Mouse (Mus musculus) hindbrain, embryonic 13.5 days (tissue): Measurements from ENCODE around the gene Agap1. TPM values are rescaled to one million over a fixed set of nuclear protein-coding genes. Genes with fewer than 3 reads are reported as not detected.
A peak's percentile ranks its signal among the peaks of the same experiment; 100 is the strongest.

Experiments used
- ATAC-seq: fragments of 200-750 bp; cut with Nextera tagmentation; 2 replicates; pipeline ENCODE4 v1.8.0; 2017; ENCODE audit warnings: moderate TSS enrichment; ENCODE audit not compliant: low FRiP score
- H3K27ac ChIP-seq: fragments of 300-500 bp; sonication (generic); 2 replicates; pipeline ENCODE4 v1.5.1; 2015; ENCODE audit warnings: inconsistent platforms, mild to moderate bottlenecking, moderate library complexity
- H3K27me3 ChIP-seq: fragments of 300-500 bp; sonication (generic); 2 replicates; pipeline ENCODE4 v1.6.1; 2015; ENCODE audit warnings: mild to moderate bottlenecking, inconsistent platforms
- H3K36me3 ChIP-seq: fragments of 300-500 bp; sonication (generic); 2 replicates; pipeline ENCODE4 v1.6.1; 2015; ENCODE audit warnings: mild to moderate bottlenecking, inconsistent platforms
- H3K4me1 ChIP-seq: fragments of 300-500 bp; sonication (generic); replicated peaks from 2 replicates; pipeline ENCODE4 v1.6.1; 2015; ENCODE audit warnings: inconsistent platforms
- H3K4me2 ChIP-seq: fragments of 300-500 bp; sonication (generic); 2 replicates; pipeline ENCODE4 v1.6.1; 2015; ENCODE audit warnings: inconsistent platforms, mild to moderate bottlenecking, moderate library complexity
- H3K4me3 ChIP-seq: fragments of 300-500 bp; sonication (generic); 2 replicates; pipeline ENCODE4 v1.5.1; 2015; ENCODE audit warnings: mild to moderate bottlenecking, inconsistent platforms
- H3K9ac ChIP-seq: fragments of 300-500 bp; sonication (generic); 2 replicates; pipeline ENCODE4 v1.6.1; 2015; ENCODE audit warnings: mild to moderate bottlenecking, inconsistent platforms
- H3K9me3 ChIP-seq: fragments of 300-500 bp; sonication (generic); 2 replicates; pipeline ENCODE4 v1.6.1; 2016; ENCODE audit warnings: inconsistent platforms
- WGBS: fragments of 180-500 bp; shearing (Covaris S2); methylation state at CpG from one replicate; pipeline ENCODE4 v1.1.7; 2015; 5-methylcytosine and 5-hydroxymethylcytosine counted together
- polyA plus RNA-seq: library from polyadenylated mRNA; unstranded; fragments of >200 nt; fragmentation: Nextera tagmentation; extraction: Ambion mirVana; gene quantifications from 2 replicates; pipeline ENCODE4 v1.2.1, GENCODE M21; 2015

The Agap1 gene
- polyA plus RNA-seq, 1 experiment from 2014 or later, result 51.3 TPM

- Histone ChIP-seq H3K9ac (no peak overlapping the region), H3K4me1 (peaks cover 81% of the 10 kb centered on the region), H3K9me3 (no peaks in the 10 kb centered on the region), H3K4me3 (no peak overlapping the region), H3K4me2 (no peak overlapping the region), H3K27ac (no peak overlapping the region), H3K36me3 (no peaks in the 10 kb centered on the region), H3K27me3 (no peaks in the 10 kb centered on the region)
- ATAC-seq, result no peak
- 74% methylated on average over 18 of the region's 18 CpGs for WGBS
Observed at GRCm38 (mm10) chr1:89538163-89538946, 83.7 kb downstream of the Agap1 start.

- Histone ChIP-seq H3K4me3 (no peak overlapping the region), H3K4me2 (no peak overlapping the region), H3K4me1 (peaks cover 81% of the 10 kb centered on the region), H3K27ac (no peak overlapping the region), H3K9me3 (no peaks in the 10 kb centered on the region), H3K27me3 (no peaks in the 10 kb centered on the region), H3K9ac (no peak overlapping the region), H3K36me3 (no peaks in the 10 kb centered on the region)
- no peak for ATAC-seq
- 84% methylated on average over 13 of the region's 13 CpGs for WGBS
Observed at GRCm38 (mm10) chr1:89539127-89539526, 84.5 kb downstream of the Agap1 start.

DNA sequence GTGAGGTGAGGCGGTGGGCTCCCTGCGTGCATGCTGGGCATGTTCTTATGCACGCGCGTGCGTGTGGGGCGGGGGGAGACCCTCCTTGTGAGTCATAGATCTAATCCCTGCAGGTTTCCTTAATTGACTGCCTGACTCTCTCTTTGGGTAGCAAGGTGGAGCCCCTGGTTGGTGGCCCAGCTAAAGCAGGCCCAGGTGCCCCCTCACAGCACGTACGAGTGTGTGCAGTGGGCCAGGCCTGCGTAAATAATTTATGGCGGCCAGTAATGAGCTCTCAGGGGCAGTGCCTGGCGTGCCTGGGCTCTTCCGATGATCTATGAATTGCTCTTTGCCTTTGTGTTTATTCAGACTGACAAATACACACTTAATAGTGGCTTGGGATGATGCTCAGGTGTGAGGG lies 86.5 kb downstream of the Agap1 start:
- no peaks in the 10 kb centered on the region for H3K36me3 ChIP-seq

GRCm38 (mm10) chr1:89542464-89542863 lies 87.9 kb downstream of the Agap1 start:
- H3K9ac ChIP-seq, result 0 out of 2 replicates have a peak overlapping the region, but pooled peaks have one; percentile 43
- H3K9me3 ChIP-seq, result no peaks in the 10 kb centered on the region
- 29% methylated on average over 6 of the region's 6 CpGs for WGBS
- no peak overlapping the region for H3K4me2 ChIP-seq
- peak; percentile 46 for ATAC-seq
- no peaks in the 10 kb centered on the region for H3K36me3 ChIP-seq
- no peak overlapping the region for H3K4me3 ChIP-seq
- H3K4me1 ChIP-seq, result peaks cover 72% of the 10 kb centered on the region
- H3K27ac ChIP-seq, result peak overlapping the region; percentile 88
- H3K27me3 ChIP-seq, result no peaks in the 10 kb centered on the region

More for the DNA sequence above, 86.5 kb downstream of the Agap1 start:
- no peak overlapping the region for H3K4me3 ChIP-seq
- H3K9me3 ChIP-seq, result no peaks in the 10 kb centered on the region
- no peak overlapping the region for H3K4me2 ChIP-seq
- H3K27ac ChIP-seq, result peak overlapping the region; percentile 88
- peaks cover 72% of the 10 kb centered on the region for H3K4me1 ChIP-seq
- ATAC-seq, result peak; percentile 60
- no peaks in the 10 kb centered on the region for H3K27me3 ChIP-seq
- 43% methylated on average over 13 of the region's 13 CpGs for WGBS
- peak overlapping the region; percentile 59 for H3K9ac ChIP-seq

GRCm38 (mm10) chr1:89543312-89543711 lies 88.7 kb downstream of the Agap1 start:
- Histone ChIP-seq H3K4me2 (no peak overlapping the region), H3K27me3 (no peaks in the 10 kb centered on the region), H3K4me3 (no peak overlapping the region), H3K9ac (peak overlapping the region; percentile 19; the same call in 1 of the 2 replicates), H3K27ac (peak overlapping the region; percentile 88), H3K9me3 (no peaks in the 10 kb centered on the region), H3K4me1 (peaks cover 74% of the 10 kb centered on the region), H3K36me3 (no peaks in the 10 kb centered on the region)
- 83% methylated on average over 6 of the region's 6 CpGs for WGBS
- no peak for ATAC-seq

- WGBS, result 87% methylated on average over 4 of the region's 4 CpGs
- no peak overlapping the region for H3K4me3 ChIP-seq
- no peak overlapping the region for H3K4me2 ChIP-seq
- no peak overlapping the region for H3K9ac ChIP-seq
- no peaks in the 10 kb centered on the region for H3K36me3 ChIP-seq
- no peak for ATAC-seq
- no peak overlapping the region for H3K27ac ChIP-seq
- no peaks in the 10 kb centered on the region for H3K9me3 ChIP-seq
- no peaks in the 10 kb centered on the region for H3K27me3 ChIP-seq
- peaks cover 74% of the 10 kb centered on the region for H3K4me1 ChIP-seq
Observed at GRCm38 (mm10) chr1:89544094-89544493, 89.5 kb downstream of the Agap1 start.

DNA sequence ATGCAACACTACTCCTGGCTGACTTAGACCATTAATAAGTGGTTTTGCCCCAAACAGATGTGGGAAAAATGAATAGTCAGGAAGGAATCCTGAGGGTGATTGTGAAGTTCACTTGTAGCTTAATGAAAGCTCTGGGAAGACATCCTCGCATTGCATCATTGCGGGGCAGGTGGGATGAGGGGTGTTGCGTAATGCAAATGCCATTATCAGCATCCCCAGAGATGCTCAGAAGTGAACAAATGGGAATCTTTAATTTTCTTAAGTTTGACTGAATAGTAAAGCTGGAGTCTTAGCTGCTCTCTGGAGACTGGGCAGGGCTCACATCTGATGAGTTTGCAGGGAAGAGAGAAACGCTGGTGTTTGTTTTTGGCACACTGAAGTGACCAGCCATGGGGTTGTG lies 90.5 kb downstream of the Agap1 start:
- Histone ChIP-seq H3K36me3 (no peaks in the 10 kb centered on the region), H3K9me3 (no peaks in the 10 kb centered on the region), H3K4me2 (no peak overlapping the region), H3K9ac (no peak overlapping the region), H3K4me3 (no peak overlapping the region), H3K27me3 (no peaks in the 10 kb centered on the region), H3K4me1 (peaks cover 75% of the 10 kb centered on the region), H3K27ac (no peak overlapping the region)
- 74% methylated on average over 4 of the region's 4 CpGs for WGBS
- no peak for ATAC-seq

DNA sequence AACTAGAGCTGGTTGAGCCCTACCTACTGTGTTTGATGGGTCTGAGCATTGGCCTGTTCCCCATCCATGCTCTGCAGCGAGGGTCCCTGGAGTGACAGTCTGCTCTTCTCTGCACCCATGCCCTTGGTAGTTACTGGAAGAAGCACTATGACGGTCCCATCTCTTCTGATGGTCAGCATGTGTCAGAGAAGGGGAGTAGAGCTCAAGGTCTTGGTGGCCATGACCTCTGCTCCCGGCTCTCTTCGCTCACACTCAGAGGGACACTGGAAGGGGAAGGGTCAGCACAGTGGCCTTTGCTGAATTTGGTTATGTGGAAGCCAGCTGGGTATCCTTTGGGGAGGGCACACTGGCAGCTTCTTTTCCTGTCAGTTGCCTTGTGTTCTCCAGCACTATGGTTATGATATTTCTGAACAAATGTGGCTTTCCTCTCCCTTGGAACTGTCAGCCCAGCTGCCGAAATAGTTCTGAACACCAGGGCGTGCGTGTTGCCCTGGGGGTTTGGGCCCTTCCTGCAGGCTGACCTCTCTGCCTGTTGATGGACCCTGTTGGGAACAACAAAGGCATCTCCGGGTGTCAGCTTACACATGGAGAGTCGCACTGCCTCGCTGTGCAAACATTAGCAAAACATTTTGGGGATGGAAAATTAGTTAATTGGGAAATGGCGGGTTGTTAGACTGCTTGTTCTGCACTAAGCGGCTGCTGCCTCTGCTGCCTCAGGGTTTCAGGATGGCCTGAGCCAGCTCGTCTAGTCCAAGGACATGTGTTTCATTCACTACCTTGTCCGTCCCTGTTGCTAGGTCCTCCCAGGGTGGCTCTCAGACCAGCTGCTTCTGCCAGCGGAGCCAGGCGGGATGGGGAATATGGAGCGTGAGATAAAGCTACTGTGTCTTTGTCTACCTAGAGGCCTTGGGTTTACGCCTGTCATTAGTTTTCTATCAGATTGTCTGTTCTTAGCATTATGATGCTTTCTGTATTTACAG lies 93.2 kb downstream of the Agap1 start:
- no peaks in the 10 kb centered on the region for H3K9me3 ChIP-seq
- no peaks in the 10 kb centered on the region for H3K27me3 ChIP-seq
- no peaks in the 10 kb centered on the region for H3K36me3 ChIP-seq
- WGBS, result 36% methylated on average over 18 of the region's 18 CpGs
- H3K9ac ChIP-seq, result peak overlapping the region; percentile 53
- no peak overlapping the region for H3K4me2 ChIP-seq
- H3K4me1 ChIP-seq, result peaks cover 69% of the 10 kb centered on the region
- H3K4me3 ChIP-seq, result no peak overlapping the region
- ATAC-seq, result 0 out of 2 replicates have a peak, but pooled peaks have one; percentile 26
- peak overlapping the region; percentile 91 for H3K27ac ChIP-seq

GRCm38 (mm10) chr1:89550061-89550869 lies 95.7 kb downstream of the Agap1 start:
- Histone ChIP-seq H3K9ac (peak overlapping the region; percentile 60), H3K27ac (peak overlapping the region; percentile 91), H3K36me3 (no peaks in the 10 kb centered on the region), H3K27me3 (no peaks in the 10 kb centered on the region), H3K4me1 (peaks cover 55% of the 10 kb centered on the region), H3K9me3 (no peaks in the 10 kb centered on the region), H3K4me2 (peak overlapping the region; percentile 47), H3K4me3 (peak overlapping the region; percentile 11; the same call in 1 of the 2 replicates)
- peak; percentile 88 for ATAC-seq
- 12% methylated on average over 25 of the region's 25 CpGs for WGBS

DNA sequence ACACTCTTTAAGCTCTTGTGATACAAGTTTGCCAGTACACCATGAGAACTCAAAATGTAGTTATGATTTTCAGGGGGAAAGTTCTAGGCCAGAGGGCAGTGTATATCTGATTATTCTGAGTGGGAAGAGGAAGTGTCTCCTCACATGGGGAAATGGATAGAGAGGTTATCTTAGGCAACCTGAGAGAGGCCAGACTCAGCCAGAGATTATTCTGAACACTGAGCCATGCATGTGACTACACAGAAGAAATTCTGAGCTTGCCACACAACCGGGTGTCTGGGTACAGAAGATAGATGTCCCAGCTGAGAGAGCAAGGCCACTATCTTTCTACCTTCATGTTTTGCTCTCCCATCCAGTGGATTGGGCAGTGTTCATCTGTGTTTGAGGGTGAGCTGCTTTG lies 97.9 kb downstream of the Agap1 start:
- Histone ChIP-seq H3K4me2 (no peak overlapping the region), H3K4me3 (no peak overlapping the region), H3K27me3 (no peaks in the 10 kb centered on the region), H3K27ac (no peak overlapping the region), H3K36me3 (no peaks in the 10 kb centered on the region), H3K9me3 (no peaks in the 10 kb centered on the region), H3K9ac (no peak overlapping the region), H3K4me1 (peaks cover 66% of the 10 kb centered on the region)
- ATAC-seq, result no peak
- WGBS, result 91% methylated on average over 1 of the region's 1 CpGs

DNA sequence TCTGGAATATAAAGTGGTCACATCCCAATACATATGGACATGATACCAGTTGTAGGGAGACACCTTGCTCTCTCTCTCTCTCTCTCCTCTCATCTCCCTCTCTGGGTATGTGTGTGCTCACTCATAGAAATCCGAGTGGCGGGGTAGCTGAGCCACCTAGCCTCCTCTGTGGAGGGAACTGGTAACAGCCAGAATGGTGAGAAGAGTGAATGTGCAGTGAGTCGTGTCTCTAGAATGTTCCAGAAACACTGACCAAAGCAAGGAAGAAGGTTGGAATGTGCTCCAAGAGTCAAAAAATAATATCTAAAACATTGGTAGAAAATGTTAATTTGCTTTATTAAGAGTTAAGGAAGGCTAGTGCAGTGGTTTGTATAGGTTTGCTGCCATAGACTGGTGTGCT lies 99.2 kb downstream of the Agap1 start:
- no peak for ATAC-seq
- Histone ChIP-seq H3K4me1 (peaks cover 66% of the 10 kb centered on the region), H3K27me3 (no peaks in the 10 kb centered on the region), H3K4me3 (no peak overlapping the region), H3K4me2 (no peak overlapping the region), H3K9ac (no peak overlapping the region), H3K9me3 (no peaks in the 10 kb centered on the region), H3K27ac (no peak overlapping the region), H3K36me3 (no peaks in the 10 kb centered on the region)
- WGBS, result 93% methylated on average over 3 of the region's 3 CpGs
